Mouse (Mus musculus) v-Abl transformed pro-B cells (cell line): ENCODE data around the gene Zfp618.

ENCODE experiments used
- in situ Hi-C, 2 experiments: fragments of 400-800 bp; cut with MboI; formaldehyde crosslinking; loops; one replicate each; pipeline ENCODE4 v1.15.1; 2025; ENCODE audit not compliant: unreplicated experiment in 2 of 2

Gene Zfp618

GRCm38 (mm10) chr4:63027451-63027850 is 62.1 kb downstream of the Zfp618 start:
- in situ Hi-C loops, result no loop called here

- in situ Hi-C loops, result no loop called here
Observed at GRCm38 (mm10) chr4:63030157-63030556, 64.8 kb downstream of the Zfp618 start.

- in situ Hi-C loops, result no loop called here
Observed at GRCm38 (mm10) chr4:63031240-63031639, 65.9 kb downstream of the Zfp618 start.

GRCm38 (mm10) chr4:63032581-63033006 is 67.2 kb downstream of the Zfp618 start:
- in situ Hi-C loops, result no loop called here

- in situ Hi-C loops, result no loop called here
Observed at GRCm38 (mm10) chr4:63033724-63034123, 68.4 kb downstream of the Zfp618 start.

GRCm38 (mm10) chr4:63035991-63036390 is 70.6 kb downstream of the Zfp618 start:
- in situ Hi-C loops, result no loop called here

GRCm38 (mm10) chr4:63036790-63037189 is 71.4 kb downstream of the Zfp618 start:
- in situ Hi-C loops, result no loop called here

- in situ Hi-C loops, result no loop called here
Observed at GRCm38 (mm10) chr4:63037555-63037954, 72.2 kb downstream of the Zfp618 start.

GRCm38 (mm10) chr4:63038265-63038664 is 72.9 kb downstream of the Zfp618 start:
- in situ Hi-C loops, result no loop called here

GRCm38 (mm10) chr4:63038937-63039336 is 73.6 kb downstream of the Zfp618 start:
- in situ Hi-C loops, result no loop called here

- in situ Hi-C loops, result no loop called here
Observed at GRCm38 (mm10) chr4:63048606-63049005, 83.2 kb downstream of the Zfp618 start.

GRCm38 (mm10) chr4:63049596-63050318 is 84.4 kb downstream of the Zfp618 start:
- in situ Hi-C loops, result no loop called here

GRCm38 (mm10) chr4:63050319-63050676 is 84.9 kb downstream of the Zfp618 start:
- in situ Hi-C loops, result no loop called here

- in situ Hi-C loops, result no loop called here
Observed at GRCm38 (mm10) chr4:63050949-63051348, 85.6 kb downstream of the Zfp618 start.

GRCm38 (mm10) chr4:63051940-63052661 is 86.7 kb downstream of the Zfp618 start:
- in situ Hi-C loops, result no loop called here

- in situ Hi-C loops, result no loop called here
Observed at GRCm38 (mm10) chr4:63052662-63053033, 87.3 kb downstream of the Zfp618 start.

- in situ Hi-C loops, result no loop called here
Observed at GRCm38 (mm10) chr4:63055216-63055745, 89.9 kb downstream of the Zfp618 start.

GRCm38 (mm10) chr4:63056641-63057415 is 91.5 kb downstream of the Zfp618 start:
- in situ Hi-C loops, result no loop called here

- in situ Hi-C loops, result no loop called here
Observed at GRCm38 (mm10) chr4:63057581-63057980, 92.2 kb downstream of the Zfp618 start.

- in situ Hi-C loops, result no loop called here
Observed at GRCm38 (mm10) chr4:63058686-63059085, 93.3 kb downstream of the Zfp618 start.

GRCm38 (mm10) chr4:63060358-63060757 is 95.0 kb downstream of the Zfp618 start:
- in situ Hi-C loops, result no loop called here
